Mouse (Mus musculus): ENCODE data around the gene Mlh1.

The Mlh1 gene

DNA sequence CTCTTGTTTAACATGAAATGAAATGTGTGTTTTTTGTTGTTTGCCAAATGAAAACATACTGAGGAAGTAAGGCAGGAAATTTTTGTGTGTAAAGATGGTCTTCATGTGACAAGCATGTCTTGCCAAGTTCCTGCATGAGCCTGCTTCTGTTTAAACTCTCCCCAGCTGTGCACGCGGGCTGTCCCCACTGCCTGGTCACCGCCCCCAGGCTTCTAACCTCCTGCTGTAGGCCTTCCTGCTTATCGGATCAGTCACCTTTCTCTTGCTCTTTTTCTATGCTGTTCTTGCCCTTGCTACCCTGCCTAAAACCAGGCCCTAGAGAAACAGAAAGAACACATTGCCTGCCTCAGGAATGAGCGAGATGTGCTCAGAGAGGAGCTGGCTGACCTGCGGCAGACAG is 58.1 kb downstream of the Mlh1 start:
- DNase-seq (ENCODE audit: low read depth) = no peak

DNA sequence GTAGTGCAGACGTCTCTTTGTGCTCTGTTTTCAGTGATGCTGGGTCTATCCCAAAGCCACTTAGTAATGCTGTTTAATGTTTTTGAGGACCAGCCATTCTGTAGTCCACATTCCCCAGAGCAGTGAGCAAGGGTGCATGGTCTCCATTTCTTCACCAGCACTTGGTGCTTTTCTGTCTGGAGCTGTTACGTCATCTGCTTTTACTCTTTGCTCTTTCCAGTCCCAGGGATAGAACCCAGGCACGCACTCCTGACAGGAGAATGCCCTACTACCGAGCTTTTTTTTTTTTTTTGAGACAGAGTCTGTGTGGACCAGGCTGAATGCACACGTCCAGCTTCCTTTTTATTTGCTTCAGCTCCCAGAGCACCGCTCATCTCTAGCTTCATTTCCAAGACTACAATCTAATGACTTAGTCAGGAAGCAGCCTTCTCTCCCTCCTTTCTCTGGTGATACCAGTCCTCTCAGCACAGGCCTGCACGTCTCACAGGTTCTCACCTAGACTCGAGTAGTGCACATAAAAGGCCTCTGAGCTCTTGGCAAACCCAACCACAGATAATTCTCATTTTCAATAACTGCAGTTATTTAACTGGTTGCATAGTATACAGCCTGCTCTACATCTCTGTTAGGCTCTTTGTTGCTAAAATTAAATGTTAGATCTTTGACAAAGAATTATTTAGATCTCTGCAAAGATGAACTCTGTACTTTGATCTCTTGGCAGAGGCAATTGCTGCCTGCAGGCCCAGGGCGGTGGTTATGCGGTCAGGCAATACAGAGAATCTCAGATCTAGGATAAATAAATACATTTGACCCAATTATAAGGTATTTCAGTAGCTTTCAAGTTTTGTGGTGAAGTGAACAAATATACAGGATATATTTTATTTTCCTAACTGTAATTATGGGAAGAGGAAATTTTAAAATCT is 60.2 kb downstream of the Mlh1 start:
- DNase-seq (ENCODE audit: low read depth) = no peak

DNA sequence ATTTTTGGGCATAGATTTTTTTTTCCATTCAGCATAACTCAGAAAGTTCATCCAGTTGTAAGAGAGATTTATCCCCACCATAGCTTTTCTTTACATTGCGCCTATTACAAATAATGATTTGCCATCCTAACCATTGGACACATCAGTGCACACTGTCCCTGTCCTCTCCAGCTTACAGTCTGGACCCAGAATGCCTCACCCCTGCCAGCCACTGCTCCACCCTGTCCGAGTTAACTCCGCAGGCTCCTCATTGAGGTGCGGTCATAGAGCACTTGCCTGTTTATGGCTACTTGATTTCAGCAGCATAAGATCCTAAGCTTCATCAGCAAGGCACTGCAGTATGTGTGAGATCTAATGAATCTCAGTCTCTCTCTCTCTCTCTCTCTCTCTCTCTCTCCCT is 61.2 kb downstream of the Mlh1 start:
- DNase-seq (ENCODE audit: low read depth) = no peak

DNA sequence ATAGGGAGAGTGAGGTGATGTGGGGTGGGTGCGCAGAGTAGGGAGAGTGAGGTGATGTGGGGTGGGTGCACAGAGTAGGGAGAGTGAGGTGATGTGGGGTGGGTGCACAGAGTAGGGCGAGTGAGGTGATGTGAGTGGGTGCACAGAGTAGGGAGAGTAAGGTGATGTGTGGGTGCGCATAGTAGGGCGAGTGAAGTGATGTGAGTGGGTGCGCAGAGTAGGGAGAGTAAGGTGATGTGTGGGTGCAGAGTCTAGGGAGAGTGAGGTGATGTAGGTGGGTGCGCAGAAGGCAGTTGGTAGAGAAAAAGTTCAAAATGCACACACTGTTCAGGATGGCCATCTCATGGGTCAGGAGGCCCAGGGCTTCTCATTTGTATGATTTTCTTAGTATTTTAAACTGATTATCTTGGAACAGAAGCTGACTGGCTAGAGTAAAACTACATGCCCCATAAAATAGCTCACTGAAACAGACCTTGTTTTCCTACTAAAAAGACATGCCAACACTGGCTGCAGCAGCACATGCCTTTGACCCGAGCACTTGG is 62.4 kb downstream of the Mlh1 start:
- no peak for DNase-seq (ENCODE audit: low read depth)

DNA sequence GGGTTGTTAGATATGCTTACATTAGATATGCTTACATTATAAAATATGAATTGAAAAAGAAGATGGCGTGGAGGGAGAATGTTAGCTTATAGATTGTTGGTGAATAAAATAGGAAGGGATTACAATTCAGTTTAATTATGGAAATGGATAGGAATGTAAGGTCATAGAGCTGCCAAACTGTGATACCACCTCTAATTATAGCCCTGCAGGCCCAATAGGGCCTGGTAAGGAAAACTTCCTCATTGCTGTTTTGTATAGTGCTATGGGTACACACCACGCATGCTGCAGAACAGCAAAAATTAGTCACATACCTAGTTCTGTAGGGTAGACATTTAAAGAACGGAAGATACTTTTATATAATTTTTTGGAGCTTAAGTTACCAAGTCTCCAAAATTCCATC is 63.4 kb downstream of the Mlh1 start:
- no peak for DNase-seq (ENCODE audit: low read depth)

DNA sequence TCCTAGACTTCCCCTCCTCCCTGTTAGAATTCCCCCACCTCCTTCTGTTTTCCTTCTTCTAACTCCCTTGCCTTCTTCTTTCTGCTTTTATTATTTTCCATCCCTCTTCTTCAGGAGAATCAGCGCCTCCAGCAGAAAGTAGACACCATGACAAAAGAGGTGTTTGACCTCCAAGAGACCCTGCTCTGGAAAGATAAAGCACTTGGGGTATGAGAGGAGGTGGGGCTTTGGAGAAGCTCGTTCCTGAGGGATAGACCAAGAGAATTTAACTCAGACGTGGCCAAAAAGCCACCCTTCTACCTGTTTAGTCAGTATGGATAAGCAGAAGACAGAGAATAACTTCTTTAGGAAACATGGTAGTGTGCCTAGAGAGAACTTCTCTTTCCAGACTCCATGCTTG is 63.9 kb downstream of the Mlh1 start:
- DNase-seq (ENCODE audit: low read depth) = no peak

DNA sequence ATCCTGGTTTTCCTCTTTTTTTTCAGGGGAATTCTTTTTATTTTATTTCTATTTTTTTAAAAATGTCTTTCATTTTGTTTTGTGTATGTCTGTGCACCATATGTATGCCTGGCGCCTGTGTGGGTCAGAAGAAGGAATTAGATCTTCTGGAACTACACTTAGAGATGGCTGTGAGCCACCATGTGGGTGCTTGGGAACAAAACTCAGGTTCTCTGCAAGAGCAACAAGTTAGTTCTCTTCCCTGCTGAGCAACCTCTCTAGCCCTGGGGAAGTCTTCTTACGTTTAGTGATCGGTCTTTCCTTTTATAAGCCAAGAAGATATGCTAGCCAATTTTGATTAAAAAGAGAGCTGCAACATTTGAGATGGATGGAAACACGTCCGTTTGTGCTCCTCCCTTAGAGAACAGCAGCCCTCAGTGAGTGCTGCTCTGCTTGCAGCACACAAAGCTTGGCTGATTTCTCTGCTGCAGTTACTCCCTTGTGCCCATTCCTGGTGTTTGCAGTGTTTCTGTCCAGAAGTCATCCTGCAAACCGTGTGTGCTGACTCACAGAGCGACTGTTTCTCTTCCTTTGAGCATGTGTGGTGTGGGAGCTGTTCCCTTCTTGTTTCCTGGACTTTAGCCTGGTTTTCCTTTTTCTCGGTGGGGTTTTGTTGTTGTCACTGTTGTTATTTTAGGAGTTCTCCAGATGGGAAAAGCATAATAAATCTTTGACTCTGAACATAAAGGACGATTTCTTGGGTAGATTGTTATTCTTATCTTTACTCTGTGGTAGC is 66.8 kb downstream of the Mlh1 start:
- no peak for DNase-seq (ENCODE audit: low read depth)

DNA sequence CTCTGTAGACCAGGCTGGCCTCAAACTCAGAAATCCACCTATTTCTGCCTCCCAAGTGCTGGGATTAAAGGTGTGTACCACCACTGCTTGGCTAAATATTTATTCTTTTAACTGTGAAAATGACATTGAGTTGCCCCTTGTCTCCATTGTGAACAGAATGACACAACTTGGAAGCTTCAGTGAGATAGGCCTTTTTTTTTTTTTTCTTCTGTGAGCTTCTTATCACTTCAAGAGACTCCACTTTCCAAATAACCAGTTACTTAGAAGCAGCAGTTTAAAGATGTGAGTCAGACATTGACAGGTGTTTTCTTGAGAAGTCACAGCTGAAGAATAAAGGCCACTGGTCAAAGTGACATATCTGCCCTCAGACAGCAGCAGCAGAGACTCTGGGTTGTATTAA is 71.4 kb downstream of the Mlh1 start:
- DNase-seq (ENCODE audit: low read depth) = no peak

DNA sequence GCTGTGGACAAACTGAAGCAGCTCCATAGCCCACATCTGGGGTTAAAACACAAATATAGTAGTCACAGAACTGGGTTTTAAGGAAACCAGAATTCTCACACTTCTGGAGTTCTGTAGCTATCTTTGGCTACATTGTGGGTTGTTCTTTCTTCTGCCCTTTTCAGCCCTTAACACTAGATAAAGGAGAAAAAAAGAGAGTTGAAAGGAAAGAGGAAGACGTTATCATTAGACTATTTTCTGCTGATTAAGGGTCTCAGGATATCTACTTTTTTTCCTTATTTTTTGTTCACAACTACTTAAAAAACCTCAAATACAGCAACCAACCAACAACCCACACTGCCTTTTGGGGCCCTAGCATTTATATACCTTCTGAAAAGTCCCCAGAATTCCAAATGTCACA is 73.3 kb downstream of the Mlh1 start:
- no peak for DNase-seq (ENCODE audit: low read depth)

DNA sequence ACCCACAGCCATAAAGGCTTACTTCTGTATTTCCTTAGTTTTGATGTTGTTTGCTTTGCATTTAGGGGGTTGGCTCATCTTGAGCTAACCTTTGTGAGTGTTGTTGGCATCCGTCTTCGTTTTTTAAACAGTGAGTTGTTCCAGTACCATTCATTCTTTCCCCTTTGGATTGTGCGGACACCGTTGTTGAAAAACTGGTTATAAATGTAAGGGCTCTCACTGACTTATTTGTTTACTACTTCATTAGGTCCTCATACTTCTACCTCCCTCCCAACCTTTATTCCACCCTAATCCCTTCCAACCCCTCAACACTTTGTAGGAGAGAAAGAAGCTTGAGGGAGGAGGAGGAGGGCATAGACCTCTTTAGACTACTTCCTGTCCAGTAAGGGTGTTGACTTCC is 73.9 kb downstream of the Mlh1 start:
- DNase-seq (ENCODE audit: low read depth) = no peak

DNA sequence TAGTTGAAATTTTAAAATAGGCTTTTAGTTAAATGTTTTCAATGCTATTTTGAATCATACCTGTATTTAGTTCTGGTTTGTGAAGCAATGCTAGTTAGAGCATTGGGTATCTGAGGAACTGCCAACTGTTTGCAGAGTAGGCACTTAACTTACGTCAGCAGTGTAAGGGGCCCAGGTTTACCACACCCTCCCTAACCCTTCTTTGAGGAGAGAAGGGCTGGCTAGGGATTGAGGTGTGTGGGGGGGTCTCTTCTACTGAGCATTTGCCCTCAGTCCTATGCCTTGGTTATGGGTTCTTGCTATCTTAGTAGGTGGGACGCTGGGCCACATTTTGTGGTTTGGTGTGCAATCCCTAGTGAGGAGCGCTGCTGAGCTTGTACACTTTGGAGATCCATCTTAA is 74.5 kb downstream of the Mlh1 start:
- no peak for DNase-seq (ENCODE audit: low read depth)

DNA sequence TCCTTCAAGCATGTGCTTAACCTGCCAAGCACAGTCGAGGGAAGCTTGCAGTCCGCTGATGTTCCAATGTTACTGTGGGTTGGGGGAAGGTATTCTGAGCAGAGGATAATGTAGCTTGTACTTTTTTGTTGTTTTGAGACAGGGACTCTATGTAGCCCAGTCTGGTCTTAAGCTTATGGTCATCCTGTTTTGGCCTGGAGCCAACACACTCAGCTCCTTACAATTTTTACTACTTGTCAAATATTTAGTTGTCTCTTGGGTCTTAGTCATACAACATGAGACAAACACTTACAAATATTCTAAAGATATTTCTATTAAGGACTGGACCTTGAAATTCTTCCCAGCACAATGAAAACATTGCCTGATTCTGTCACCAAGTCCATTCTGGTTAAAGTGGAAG is 78.4 kb downstream of the Mlh1 start:
- DNase-seq (ENCODE audit: low read depth) = no peak

DNA sequence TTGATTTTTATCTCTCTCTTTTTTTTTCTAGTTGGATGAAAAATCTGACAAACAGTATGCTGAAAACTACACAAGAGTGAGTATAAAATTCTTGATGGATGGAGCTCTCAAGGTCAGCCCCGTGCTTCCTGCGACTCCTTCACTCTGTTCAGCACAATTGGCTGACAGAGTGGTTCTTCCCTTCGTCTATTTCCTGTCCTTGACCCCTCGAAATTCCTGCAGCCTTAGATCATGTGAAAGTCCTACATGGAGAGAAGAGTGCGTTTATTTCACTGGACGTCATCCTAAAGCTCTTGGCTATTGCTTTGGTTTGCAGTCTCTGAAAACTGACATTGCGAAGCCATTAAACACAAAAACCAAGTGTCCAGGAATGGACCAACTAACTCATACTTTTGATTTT is 82.9 kb downstream of the Mlh1 start:
- DNase-seq (ENCODE audit: low read depth) = no peak

DNA sequence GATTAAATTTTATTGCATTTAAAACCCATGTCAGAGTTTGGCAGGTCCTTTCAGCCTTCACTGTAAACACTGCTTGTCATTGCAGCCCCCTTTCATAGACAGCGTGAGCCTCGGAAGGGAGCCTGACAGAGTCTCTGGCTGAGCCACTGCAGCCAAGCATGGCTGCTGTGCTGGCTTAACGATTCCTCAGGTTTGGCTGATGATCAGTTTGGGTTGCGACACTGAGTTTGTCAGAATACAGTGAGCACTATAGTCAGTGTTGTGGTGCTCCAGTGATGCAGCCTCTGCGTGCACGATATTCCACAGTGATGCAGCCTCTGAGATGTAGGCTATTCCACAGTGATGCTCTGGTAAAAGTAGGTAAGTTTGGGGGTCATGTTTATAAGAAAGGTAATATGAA is 84.7 kb downstream of the Mlh1 start:
- no peak for DNase-seq (ENCODE audit: low read depth)

DNA sequence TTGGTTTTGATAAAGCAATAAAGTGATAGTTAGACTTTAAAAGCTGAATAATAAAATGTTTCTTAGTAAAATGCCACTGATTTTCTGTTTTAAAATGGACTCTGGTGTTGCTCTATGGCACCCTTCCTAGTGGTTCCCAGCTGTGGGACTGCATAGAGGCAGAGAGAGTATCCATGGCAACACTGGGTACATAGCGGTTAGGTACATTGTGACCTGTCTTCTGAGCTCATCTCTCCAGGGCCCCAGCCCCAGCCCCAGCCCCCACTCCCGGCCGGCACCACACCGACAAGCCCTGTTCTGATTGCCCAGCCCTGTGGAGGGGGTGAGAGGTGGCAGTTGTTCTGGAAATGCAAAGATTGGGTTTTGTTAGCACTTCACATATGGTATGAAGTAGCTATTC is 86.7 kb downstream of the Mlh1 start:
- no peak for DNase-seq (ENCODE audit: low read depth)

DNA sequence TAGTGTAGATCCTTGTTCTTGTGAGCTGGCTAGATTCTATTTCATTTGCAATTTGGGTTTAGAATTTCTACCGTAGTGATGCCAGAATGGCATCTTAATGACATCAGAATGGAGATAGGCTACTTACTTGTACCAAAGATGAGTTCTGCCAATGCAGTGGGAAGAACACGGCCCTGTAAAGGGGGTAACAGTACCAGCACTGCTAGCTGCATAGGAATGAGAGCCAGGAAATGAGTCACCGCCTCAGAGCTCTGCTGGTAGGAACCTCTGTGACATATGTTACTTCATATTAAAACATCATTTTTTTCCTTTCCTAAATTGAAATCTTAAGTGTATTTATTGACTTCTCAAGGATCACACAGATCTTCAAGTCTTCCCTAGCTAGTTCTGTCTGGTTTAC is 89.4 kb downstream of the Mlh1 start:
- DNase-seq (ENCODE audit: low read depth) = no peak

DNA sequence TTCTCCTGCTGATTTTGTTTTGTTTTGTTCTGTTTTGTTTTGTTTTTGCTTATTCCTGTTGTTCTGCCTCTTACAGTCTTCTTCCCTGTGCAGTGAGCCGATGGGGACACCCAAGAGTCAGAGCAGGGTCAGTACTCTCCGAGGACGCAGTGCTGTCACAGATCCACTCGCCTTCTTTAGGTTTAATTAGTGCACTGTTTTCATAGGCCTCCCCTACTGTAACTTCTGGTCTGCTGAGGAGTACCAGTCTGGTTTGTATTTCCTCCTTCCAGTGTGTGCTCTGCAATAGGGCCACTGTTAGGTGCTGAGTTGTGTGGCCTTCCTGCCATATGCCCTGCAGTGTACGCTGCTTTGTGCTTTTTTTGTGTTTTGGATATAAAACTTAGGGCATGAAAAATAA is 92.6 kb downstream of the Mlh1 start:
- DNase-seq (ENCODE audit: low read depth) = no peak

Data from naive thymus-derived CD4-positive, alpha-beta T cell, adult 2 months (primary cell).